Mouse (Mus musculus) intestine, embryonic 14.5 days (tissue): Measurements from ENCODE around the gene Nox1. TPM values are rescaled to one million over a fixed set of nuclear protein-coding genes. Genes with fewer than 3 reads are reported as not detected.

ENCODE experiments used
- ATAC-seq: fragments of 200-750 bp; cut with Nextera tagmentation; replicated peaks from 2 replicates; pipeline ENCODE4 v1.8.0; 2017; ENCODE audit warnings: low read depth, moderate number of reproducible peaks, moderate TSS enrichment, moderate library complexity; ENCODE audit not compliant: low FRiP score, low TSS enrichment
- DNase-seq: peaks from one replicate; pipeline ENCODE4 v3.0.0-alpha.2; 2018; ENCODE audit warnings: low spot score
- H3K27ac ChIP-seq: fragments of 300-500 bp; sonication (generic); 2 replicates; pipeline ENCODE4 v1.5.1; 2014; ENCODE audit warnings: low read depth, mild to moderate bottlenecking, control low read depth
- H3K27me3 ChIP-seq: fragments of 300-500 bp; sonication (generic); replicated peaks from 2 replicates; pipeline ENCODE4 v1.6.1; 2014; ENCODE audit warnings: low read length, control low read depth; ENCODE audit not compliant: control insufficient read depth, insufficient read depth
- H3K36me3 ChIP-seq: fragments of 300-500 bp; sonication (generic); 2 replicates; pipeline ENCODE4 v1.6.1; 2014; ENCODE audit warnings: low read length, control low read depth; ENCODE audit not compliant: control insufficient read depth, insufficient read depth
- H3K4me1 ChIP-seq: fragments of 300-500 bp; sonication (generic); replicated peaks from 2 replicates; pipeline ENCODE4 v1.6.1; 2014; ENCODE audit warnings: low read length, control low read depth, mixed read lengths; ENCODE audit not compliant: control insufficient read depth, insufficient read depth
- H3K4me2 ChIP-seq: fragments of 300-500 bp; sonication (generic); 2 replicates; pipeline ENCODE4 v1.6.1; 2014; ENCODE audit warnings: low read length
- H3K4me3 ChIP-seq: fragments of 300-500 bp; sonication (generic); 2 replicates; pipeline ENCODE4 v1.5.1; 2014; ENCODE audit warnings: low read depth, low read length, control low read depth, mixed read lengths
- H3K9ac ChIP-seq: fragments of 300-500 bp; sonication (generic); 2 replicates; pipeline ENCODE4 v1.6.1; 2014; ENCODE audit warnings: mild to moderate bottlenecking, low read length
- H3K9me3 ChIP-seq: fragments of 300-500 bp; sonication (generic); 2 replicates; pipeline ENCODE4 v1.6.1; 2016; ENCODE audit warnings: low read length, control low read depth; ENCODE audit not compliant: control insufficient read depth
- WGBS: fragments of 180-500 bp; shearing (Covaris S2); extraction: QIAGEN DNeasy Blood & Tissue Kit; methylation state at CpG from one replicate; pipeline ENCODE4 v1.1.7; 2014; 5-methylcytosine and 5-hydroxymethylcytosine counted together
- polyA plus RNA-seq: library from polyadenylated mRNA; unstranded; fragments of >200 nt; fragmentation: Nextera tagmentation; extraction: Ambion mirVana; gene quantifications from 2 replicates; pipeline ENCODE4 v1.2.1, GENCODE M21; 2014

The Nox1 gene
- polyA plus RNA-seq = 0.35 and 0.41 TPM in 2 replicates

DNA sequence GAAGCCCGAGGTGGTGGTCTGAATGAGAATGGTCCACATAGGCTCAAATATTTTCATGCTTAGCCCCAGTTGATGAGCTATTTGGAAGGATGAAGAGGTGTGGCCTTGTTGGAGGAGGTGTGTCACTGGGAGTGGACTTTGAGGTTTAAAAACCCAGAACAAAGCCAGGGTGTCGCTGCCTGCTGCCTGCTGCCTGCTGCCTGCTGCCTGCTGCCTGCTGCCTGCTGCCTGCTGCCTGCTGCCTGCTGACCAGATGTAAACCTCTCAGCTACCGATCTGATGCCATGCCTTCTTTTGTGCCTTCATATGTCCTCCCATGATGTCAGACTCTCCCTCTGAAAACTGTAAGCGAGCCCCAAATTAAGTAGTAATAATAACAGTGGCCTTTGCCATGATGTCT is at the start of gene Nox1:
Gene Nox1, minus strand, starts transcription at position 101 of the 400 bp plus-strand sequence.
- ATAC-seq (no peak), DNase-seq (no peak)
- Histone ChIP-seq H3K9me3 (no peaks in the 10 kb centered on the region), H3K4me3 (no peak within 1 kb of the TSS), H3K4me2 (no peak within 1 kb of the TSS), H3K36me3 (peaks cover 4% of the 10 kb centered on the region; the same call in 1 of the 2 replicates), H3K27me3 (no peaks in the 10 kb centered on the region), H3K4me1 (no peaks in the 10 kb centered on the region), H3K27ac (no peak within 1 kb of the TSS), H3K9ac (no peak within 1 kb of the TSS)
- WGBS = 79% methylated on average over 4 of the region's 4 CpGs

DNA sequence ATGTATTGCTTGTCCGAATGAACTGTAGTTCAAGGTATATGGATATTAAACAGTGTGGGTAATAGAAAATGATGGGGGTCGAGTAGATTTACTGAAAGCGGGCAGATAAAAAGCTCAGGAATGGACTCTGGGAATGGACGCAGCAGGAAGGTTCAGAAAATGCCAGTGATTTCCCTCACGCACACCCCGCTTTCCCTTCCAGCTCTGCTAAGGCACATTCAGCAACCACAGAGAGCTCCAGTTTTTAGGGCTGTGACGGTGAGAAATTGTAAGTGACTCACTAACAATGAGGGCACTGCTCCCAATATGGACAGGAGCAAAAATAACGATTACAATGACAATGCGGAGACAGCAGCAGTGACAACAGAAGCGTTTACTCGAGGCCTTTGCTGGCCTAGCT is 40.4 kb upstream of the Nox1 start:
- H3K9me3 ChIP-seq = no peaks in the 10 kb centered on the region
- 78% methylated on average over 11 of the region's 11 CpGs for WGBS
- no peak overlapping the region for H3K27ac ChIP-seq
- no peaks in the 10 kb centered on the region for H3K27me3 ChIP-seq
- ATAC-seq (no peak), DNase-seq (no peak)
- no peak overlapping the region for H3K9ac ChIP-seq
- H3K4me2 ChIP-seq = no peak overlapping the region
- no peak overlapping the region for H3K4me3 ChIP-seq
- 0 out of 2 replicates have a peak, but pooled peaks cover 4% of the 10 kb centered on the region for H3K36me3 ChIP-seq
- H3K4me1 ChIP-seq = no peaks in the 10 kb centered on the region

DNA sequence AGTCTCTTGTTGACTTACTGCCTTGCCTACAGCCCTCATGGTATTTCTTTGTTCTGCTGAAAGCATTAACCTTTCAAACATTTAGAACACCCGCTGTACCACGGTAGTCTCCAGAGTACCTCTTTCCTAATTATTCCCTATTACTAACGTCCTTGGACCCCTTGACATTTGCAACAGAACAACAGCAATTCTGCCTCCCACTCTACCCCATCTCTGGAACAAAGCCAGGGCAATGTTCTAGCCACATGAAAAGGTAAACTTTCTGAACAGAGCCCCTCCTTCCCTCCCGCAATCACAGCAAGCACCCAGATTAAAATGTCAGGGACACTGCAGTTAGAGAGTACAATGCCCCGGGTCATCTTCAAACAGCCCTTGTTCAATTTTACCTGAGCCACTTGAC is 39.4 kb upstream of the Nox1 start:
- no peaks in the 10 kb centered on the region for H3K4me1 ChIP-seq
- H3K27me3 ChIP-seq = no peaks in the 10 kb centered on the region
- H3K4me3 ChIP-seq = no peak overlapping the region
- no peaks in the 10 kb centered on the region for H3K9me3 ChIP-seq
- DNase-seq (no peak), ATAC-seq (no peak)
- WGBS = 60% methylated on average over 5 of the region's 5 CpGs
- H3K27ac ChIP-seq = no peak overlapping the region
- H3K36me3 ChIP-seq = 0 out of 2 replicates have a peak, but pooled peaks cover 3% of the 10 kb centered on the region
- H3K4me2 ChIP-seq = no peak overlapping the region
- H3K9ac ChIP-seq = no peak overlapping the region

DNA sequence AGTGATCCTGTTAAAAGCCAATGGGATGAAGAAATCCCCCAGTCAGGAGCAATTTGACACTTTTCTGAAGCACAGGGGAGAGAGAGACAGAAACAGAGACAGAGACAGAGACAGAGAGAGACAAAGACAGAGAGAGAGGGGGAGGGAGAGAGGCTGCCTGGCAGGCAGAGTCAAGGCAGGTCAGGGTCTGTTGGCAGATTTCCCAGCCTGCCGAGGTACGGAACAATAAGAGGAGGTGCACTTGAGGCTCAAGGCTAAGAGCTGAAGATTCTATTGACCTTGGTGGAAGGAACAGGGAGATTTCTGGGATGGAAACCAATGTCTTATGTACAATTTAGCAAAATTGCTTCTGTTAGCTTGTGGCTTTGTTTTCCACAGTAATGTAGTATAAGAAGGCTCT is 26.4 kb upstream of the Nox1 start:
- no peaks in the 10 kb centered on the region for H3K9me3 ChIP-seq
- WGBS = 66% methylated on average over 2 of the region's 2 CpGs
- no peak overlapping the region for H3K27ac ChIP-seq
- DNase-seq = no peak
- H3K27me3 ChIP-seq = no peaks in the 10 kb centered on the region
- no peaks in the 10 kb centered on the region for H3K36me3 ChIP-seq
- no peak overlapping the region for H3K4me2 ChIP-seq
- H3K9ac ChIP-seq = no peak overlapping the region
- no peak overlapping the region for H3K4me3 ChIP-seq
- no peaks in the 10 kb centered on the region for H3K4me1 ChIP-seq
- ATAC-seq = no peak

DNA sequence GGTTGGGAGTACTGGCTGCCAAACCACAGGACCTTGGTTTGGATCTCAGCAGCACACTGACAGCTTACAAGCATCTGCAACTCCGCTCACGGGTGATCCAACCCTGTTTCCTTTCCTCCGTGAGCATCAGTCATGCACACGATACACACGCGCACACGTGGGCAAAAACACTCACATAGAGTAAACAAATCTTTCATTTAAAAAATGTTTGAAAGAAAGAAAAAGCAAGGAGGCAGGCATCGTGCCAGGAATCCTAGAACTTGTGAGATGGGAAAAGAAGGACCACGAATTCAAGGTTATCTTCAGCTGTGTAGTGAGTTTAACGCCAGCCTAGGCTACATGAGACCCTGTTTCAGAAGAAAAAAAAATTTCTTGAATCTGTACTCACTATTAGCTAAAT is 24.2 kb upstream of the Nox1 start:
- no peak for DNase-seq
- no peak overlapping the region for H3K4me3 ChIP-seq
- no peaks in the 10 kb centered on the region for H3K4me1 ChIP-seq
- no peaks in the 10 kb centered on the region for H3K36me3 ChIP-seq
- no peak for ATAC-seq
- no peaks in the 10 kb centered on the region for H3K9me3 ChIP-seq
- no peaks in the 10 kb centered on the region for H3K27me3 ChIP-seq
- H3K27ac ChIP-seq = no peak overlapping the region
- 70% methylated on average over 10 of the region's 10 CpGs for WGBS
- H3K4me2 ChIP-seq = no peak overlapping the region
- no peak overlapping the region for H3K9ac ChIP-seq

DNA sequence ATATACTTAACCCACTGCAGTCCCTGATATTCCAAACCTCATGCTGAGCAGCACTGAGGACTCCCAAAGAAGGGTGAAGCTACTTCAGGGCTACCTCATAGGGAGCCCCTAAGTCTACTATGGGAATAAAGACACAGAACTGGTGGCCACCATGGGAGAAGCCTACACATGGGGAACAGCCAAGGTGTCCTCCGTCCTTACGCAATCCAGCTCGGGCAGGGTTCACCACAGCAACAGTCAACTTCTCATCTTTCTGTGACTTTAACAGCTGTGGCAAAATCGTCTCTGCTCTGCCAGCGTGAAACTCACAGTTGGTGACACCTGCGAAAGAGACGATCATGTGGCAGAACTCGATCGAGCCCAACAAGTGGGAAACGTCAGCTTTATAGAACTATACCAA is 16.5 kb upstream of the Nox1 start:
- Histone ChIP-seq H3K4me3 (no peak overlapping the region), H3K9me3 (no peaks in the 10 kb centered on the region), H3K27ac (no peak overlapping the region), H3K4me2 (no peak overlapping the region), H3K4me1 (no peaks in the 10 kb centered on the region), H3K9ac (no peak overlapping the region), H3K36me3 (peaks cover 13% of the 10 kb centered on the region; the same call in 1 of the 2 replicates), H3K27me3 (no peaks in the 10 kb centered on the region)
- no peak for DNase-seq
- 91% methylated on average over 10 of the region's 10 CpGs for WGBS
- no peak for ATAC-seq

DNA sequence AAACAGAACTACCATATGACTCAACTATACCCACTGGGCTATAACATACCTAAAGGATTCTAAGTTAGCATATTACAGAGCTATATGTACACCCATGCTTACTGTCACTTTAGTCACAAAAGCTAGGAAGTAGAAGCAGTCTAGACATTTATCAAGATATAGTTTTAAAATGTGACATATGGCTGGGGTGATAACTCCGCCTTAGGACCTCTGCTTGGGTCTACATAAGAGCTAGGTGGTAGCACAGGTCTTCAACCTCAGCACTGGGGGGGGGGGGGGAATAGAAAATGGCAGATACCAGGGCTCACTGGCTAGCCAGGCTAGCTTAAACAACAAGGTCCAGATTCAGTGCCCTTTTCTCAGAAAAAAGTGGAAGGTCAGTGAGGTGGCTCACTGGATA is 11.3 kb upstream of the Nox1 start:
- no peaks in the 10 kb centered on the region for H3K27me3 ChIP-seq
- H3K4me1 ChIP-seq = no peaks in the 10 kb centered on the region
- DNase-seq (no peak), ATAC-seq (no peak)
- 89% methylated on average over 1 of the region's 1 CpGs for WGBS
- H3K9me3 ChIP-seq = no peaks in the 10 kb centered on the region
- H3K4me2 ChIP-seq = no peak overlapping the region
- H3K9ac ChIP-seq = no peak overlapping the region
- H3K36me3 ChIP-seq = no peaks in the 10 kb centered on the region; the same call in 1 of the 2 replicates
- no peak overlapping the region for H3K4me3 ChIP-seq
- no peak overlapping the region for H3K27ac ChIP-seq

DNA sequence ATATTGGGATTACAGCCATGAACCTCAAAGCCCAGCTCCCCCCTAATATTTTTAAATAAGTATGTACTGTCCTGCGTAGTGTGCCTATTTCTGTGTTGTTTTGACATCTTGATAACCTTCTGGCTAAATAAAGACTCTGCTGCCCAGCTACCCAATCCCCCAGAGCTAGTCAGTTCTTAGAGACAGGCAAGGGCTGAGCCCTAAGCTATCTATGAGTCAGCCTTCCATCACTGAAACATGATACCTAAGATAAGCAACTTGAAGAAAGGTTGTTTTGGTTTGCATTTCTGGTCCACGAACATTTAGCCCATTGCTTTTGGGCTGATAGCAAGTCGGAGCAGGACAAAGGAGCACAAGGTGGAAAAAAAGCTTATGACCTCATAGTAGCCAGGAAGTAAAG is 1.1 kb downstream of the Nox1 start:
- Histone ChIP-seq H3K9ac (no peak overlapping the region), H3K36me3 (peaks cover 4% of the 10 kb centered on the region; the same call in 1 of the 2 replicates), H3K9me3 (no peaks in the 10 kb centered on the region), H3K4me3 (no peak overlapping the region), H3K27me3 (no peaks in the 10 kb centered on the region), H3K4me2 (no peak overlapping the region), H3K27ac (no peak overlapping the region), H3K4me1 (no peaks in the 10 kb centered on the region)
- no peak for DNase-seq
- no peak for ATAC-seq
- WGBS = 48% methylated on average over 3 of the region's 3 CpGs

DNA sequence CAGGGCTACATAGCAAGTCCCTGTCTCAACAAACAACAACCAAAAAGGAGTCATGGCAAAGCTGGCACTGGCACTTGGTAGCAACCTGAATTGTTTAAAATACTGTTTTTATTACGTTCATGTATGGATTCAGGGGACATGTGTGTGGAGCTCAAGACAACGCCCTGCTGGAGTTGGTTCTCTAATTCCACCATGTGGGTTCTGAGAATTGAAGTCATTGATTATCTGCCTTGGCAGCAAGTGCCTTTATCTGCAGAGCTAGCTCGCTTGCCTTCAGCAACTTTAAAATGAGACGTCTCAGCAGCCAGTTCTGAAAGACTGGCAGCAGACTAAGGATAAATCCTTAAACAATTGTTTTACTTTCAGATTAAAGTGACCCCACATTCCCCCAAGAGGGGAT is 3.6 kb downstream of the Nox1 start:
- Histone ChIP-seq H3K27me3 (no peaks in the 10 kb centered on the region), H3K4me1 (no peaks in the 10 kb centered on the region), H3K36me3 (no peaks in the 10 kb centered on the region), H3K4me2 (no peak overlapping the region), H3K9ac (no peak overlapping the region), H3K9me3 (no peaks in the 10 kb centered on the region), H3K27ac (no peak overlapping the region), H3K4me3 (no peak overlapping the region)
- 65% methylated on average over 4 of the region's 4 CpGs for WGBS
- no peak for ATAC-seq
- no peak for DNase-seq
